20 mouse cellular contexts compared by ENCODE assay signal in genomic region chr10:68435001-68435560, GRCm38 (mm10).
DNase-seq lines count a peak whose midpoint lies in the region; ATAC-seq and TF ChIP-seq lines count a peak whose summit lies in the region.
"Had no signal": no experiment of that assay in that cellular context is flagged by ENCODE, and none has a peak within 500 bp of the region (broad histone marks: within the 10 kb centered on the region; RNA-seq: fewer than 3 reads in every experiment).

No protein-coding gene starts in this region.

- H3K9me3 ChIP-seq in liver, postnatal 0 days (ENCODE audit: low read length): no peaks in the 10 kb centered on the region
- H3K9me3 ChIP-seq in embryonic facial prominence, embryonic 15.5 days (replicated peaks): no peaks in the 10 kb centered on the region
- no peaks in the 10 kb centered on the region for H3K9me3 ChIP-seq in stomach, postnatal 0 days (ENCODE audit: control insufficient read depth, low read length)
- H3K9me3 ChIP-seq in hindbrain, embryonic 16.5 days (ENCODE audit: control insufficient read depth, low read length): no peaks in the 10 kb centered on the region
- H3K9me3 ChIP-seq: heart, embryonic 10.5 days; kidney, embryonic 15.5 days; liver, embryonic 13.5 days had no signal

- H3K4me1 ChIP-seq in liver, postnatal 0 days (ENCODE audit: insufficient read depth): peaks cover 11% of the 10 kb centered on the region; the same call in 1 of the 2 replicates
- H3K4me1 ChIP-seq in embryonic facial prominence, embryonic 15.5 days: peaks cover 18% of the 10 kb centered on the region
- H3K4me1 ChIP-seq in stomach, postnatal 0 days (replicated peaks; ENCODE audit: control insufficient read depth, insufficient read depth): no peaks in the 10 kb centered on the region
- no peaks in the 10 kb centered on the region for H3K4me1 ChIP-seq in hindbrain, embryonic 16.5 days (ENCODE audit: control insufficient read depth, insufficient read depth, low read depth, low read length)
- H3K4me1 ChIP-seq: heart, embryonic 10.5 days; kidney, embryonic 15.5 days had no signal

- H3K4me2 ChIP-seq in liver, postnatal 0 days (ENCODE audit: low read depth, low read length): no peak overlapping the region
- H3K4me2 ChIP-seq in embryonic facial prominence, embryonic 15.5 days (replicated peaks): no peak overlapping the region
- no peak overlapping the region for H3K4me2 ChIP-seq in stomach, postnatal 0 days (replicated peaks; ENCODE audit: low read depth)
- no peak overlapping the region for H3K4me2 ChIP-seq in hindbrain, embryonic 16.5 days (ENCODE audit: low read length)
- H3K4me2 ChIP-seq: kidney, embryonic 15.5 days; liver, embryonic 13.5 days had no signal

- 0 out of 2 replicates have a peak, but pooled peaks have one; percentile 30 for ATAC-seq in liver, postnatal 0 days
- ATAC-seq in embryonic facial prominence, embryonic 15.5 days (ENCODE audit: insufficient number of reproducible peaks, low FRiP score, low TSS enrichment, low read depth): no peak
- peak; percentile 90 for ATAC-seq in stomach, postnatal 0 days (ENCODE audit: low FRiP score, low TSS enrichment)
- ATAC-seq in hindbrain, embryonic 16.5 days: no peak
- ATAC-seq: forebrain, embryonic 16.5 days; midbrain, embryonic 16.5 days had no signal

- no peak overlapping the region for H3K4me3 ChIP-seq in liver, postnatal 0 days (ENCODE audit: low read depth, low read length)
- no peak overlapping the region for H3K4me3 ChIP-seq in embryonic facial prominence, embryonic 15.5 days (replicated peaks)
- no peak overlapping the region for H3K4me3 ChIP-seq in stomach, postnatal 0 days (ENCODE audit: low read depth, low read length)
- H3K4me3 ChIP-seq in hindbrain, embryonic 16.5 days (ENCODE audit: low read length): no peak overlapping the region
- H3K4me3 ChIP-seq: heart, embryonic 10.5 days; kidney, embryonic 15.5 days; liver, embryonic 13.5 days had no signal

- H3K27me3 ChIP-seq in liver, postnatal 0 days (ENCODE audit: insufficient read depth, low read length): no peaks in the 10 kb centered on the region
- no peaks in the 10 kb centered on the region for H3K27me3 ChIP-seq in embryonic facial prominence, embryonic 15.5 days
- no peaks in the 10 kb centered on the region for H3K27me3 ChIP-seq in stomach, postnatal 0 days (ENCODE audit: control insufficient read depth, insufficient read depth, low read length)
- no peaks in the 10 kb centered on the region for H3K27me3 ChIP-seq in hindbrain, embryonic 16.5 days (replicated peaks; ENCODE audit: control insufficient read depth, insufficient read depth, low read length)
- H3K27me3 ChIP-seq: kidney, embryonic 15.5 days; liver, embryonic 13.5 days had no signal

- DNase-seq in liver, postnatal 0 days: no peak
- DNase-seq in liver: no peak
- peak; percentile 52 for DNase-seq in large intestine, adult 2 months (ENCODE audit: low read depth, low spot score)
- peak; percentile 46 for DNase-seq in stomach, postnatal 0 days (ENCODE audit: low spot score)
- no peak for DNase-seq in right cerebral cortex, postnatal 36 days (ENCODE audit: low spot score in 2 of 2)
- DNase-seq: adrenal gland, postnatal 25 days; cerebellum, adult 18-20 months; cerebellum, postnatal 25 days; embryo, embryonic 11 days; liver, embryonic 13.5 days; lung, postnatal 14 days; right cerebral cortex, postnatal 4 days; thymus, postnatal 14 days had no signal

- TF ChIP-seq EP300 in liver, postnatal 0 days (IDR thresholded peaks at IDR 0.05; ENCODE audit: low read depth): no peak
- no peak for TF ChIP-seq EP300 in stomach, postnatal 0 days (optimal IDR thresholded peaks at IDR 0.05)

- no peak overlapping the region for H3K9ac ChIP-seq in liver, postnatal 0 days (replicated peaks)
- H3K9ac ChIP-seq in embryonic facial prominence, embryonic 15.5 days: no peak overlapping the region
- no peak overlapping the region for H3K9ac ChIP-seq in stomach, postnatal 0 days (ENCODE audit: low read length)
- no peak overlapping the region for H3K9ac ChIP-seq in hindbrain, embryonic 16.5 days (ENCODE audit: low read depth, low read length)
- H3K9ac ChIP-seq: kidney, embryonic 15.5 days; liver, embryonic 13.5 days had no signal

- H3K27ac ChIP-seq in liver, postnatal 0 days (ENCODE audit: low read depth): peak overlapping the region; percentile 49
- peak overlapping the region; percentile 66 for H3K27ac ChIP-seq in embryonic facial prominence, embryonic 15.5 days (replicated peaks)
- 0 out of 2 replicates have a peak overlapping the region, but pooled peaks have one; percentile 0 for H3K27ac ChIP-seq in stomach, postnatal 0 days (replicated peaks)
- no peak overlapping the region for H3K27ac ChIP-seq in hindbrain, embryonic 16.5 days (ENCODE audit: low read depth, low read length)
- H3K27ac ChIP-seq: heart, embryonic 10.5 days; kidney, embryonic 15.5 days; liver, embryonic 13.5 days had no signal

- H3K36me3 ChIP-seq in liver, postnatal 0 days (replicated peaks; ENCODE audit: insufficient read depth, low read length): no peaks in the 10 kb centered on the region
- no peaks in the 10 kb centered on the region for H3K36me3 ChIP-seq in embryonic facial prominence, embryonic 15.5 days
- H3K36me3 ChIP-seq in stomach, postnatal 0 days (ENCODE audit: control insufficient read depth, insufficient read depth, low read length): no peaks in the 10 kb centered on the region
- H3K36me3 ChIP-seq in hindbrain, embryonic 16.5 days (ENCODE audit: control insufficient read depth, insufficient read depth, low read length): no peaks in the 10 kb centered on the region
- H3K36me3 ChIP-seq: G1E; heart, embryonic 10.5 days; kidney, embryonic 15.5 days; liver, embryonic 13.5 days had no signal

- 71% methylated on average over 13 of the region's 13 CpGs for WGBS in liver, postnatal 0 days (ENCODE audit: insufficient replicate concordance)
- 26% methylated on average over 13 of the region's 13 CpGs for WGBS in embryonic facial prominence, embryonic 15.5 days
- WGBS in large intestine, adult 2 months: 34% methylated on average over 13 of the region's 13 CpGs
- 54% methylated on average over 13 of the region's 13 CpGs for WGBS in stomach, postnatal 0 days
- 73% methylated on average over 13 of the region's 13 CpGs for WGBS in hindbrain, embryonic 16.5 days

- TF ChIP-seq CTCF in liver, postnatal 0 days (IDR thresholded peaks at IDR 0.05; ENCODE audit: low read depth): no peak
- no peak for TF ChIP-seq CTCF in stomach, postnatal 0 days (IDR thresholded peaks at IDR 0.05; ENCODE audit: low read depth)

Comparison
In these comparisons a context has a peak if more than half of its experiments do, and no peak if none do; other contexts are left out.
1. ATAC-seq: peak in liver, postnatal 0 days (single experiment) and stomach, postnatal 0 days (single experiment); none in embryonic facial prominence, embryonic 15.5 days (single experiment) and hindbrain, embryonic 16.5 days (single experiment).
2. DNase-seq: peak in large intestine, adult 2 months (single experiment) and stomach, postnatal 0 days (single experiment); none in liver, postnatal 0 days (single experiment), liver (single experiment) and right cerebral cortex, postnatal 36 days (0 of 2).